Mouse (Mus musculus): ENCODE data around the gene Tmprss6. TPM values are rescaled to one million over a fixed set of nuclear protein-coding genes. Genes with fewer than 3 reads are reported as not detected.

Tmprss6 gene
- polyA plus RNA-seq, 1 experiment from 2014 or later, result 0.45 TPM

DNA sequence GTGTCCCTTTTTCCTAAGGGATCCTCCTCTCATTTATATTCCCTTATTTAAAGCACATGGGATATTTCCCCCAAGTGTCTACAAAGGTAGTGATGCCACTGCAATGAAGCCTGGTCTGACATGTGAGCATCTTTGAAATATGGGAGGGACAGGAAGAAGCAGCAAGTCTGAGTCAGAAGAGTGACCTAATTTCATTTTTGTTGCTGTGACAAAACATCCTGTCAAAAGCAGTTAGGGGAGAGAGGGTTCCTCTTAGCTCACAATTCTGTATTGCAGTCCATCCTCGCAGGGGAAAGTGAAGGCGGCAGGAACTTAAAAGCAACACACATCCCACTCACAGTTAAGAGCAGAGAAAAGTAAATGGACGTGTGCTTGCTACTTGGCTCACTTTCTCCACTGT is 77.6 kb downstream of the Tmprss6 start:
- H3K27ac ChIP-seq (replicated peaks), result no peak overlapping the region
- no peaks in the 10 kb centered on the region for H3K4me1 ChIP-seq
- ATAC-seq (ENCODE audit: extremely low read depth, insufficient number of reproducible peaks, low FRiP score, low TSS enrichment), result no peak
- H3K27me3 ChIP-seq (replicated peaks), result 0 out of 2 replicates have a peak, but pooled peaks cover 17% of the 10 kb centered on the region
- no peak overlapping the region for H3K4me3 ChIP-seq
- H3K9ac ChIP-seq, result no peak overlapping the region
- H3K4me2 ChIP-seq, result no peak overlapping the region
- no peaks in the 10 kb centered on the region for H3K9me3 ChIP-seq
- no peaks in the 10 kb centered on the region for H3K36me3 ChIP-seq
- WGBS, result 74% methylated on average over 3 of the region's 3 CpGs

Other genes starting within 250 kb of the Tmprss6 start
- 5.3 and 7.5 TPM in 2 replicates for gene Ncf4, start 223.8 kb downstream of the Tmprss6 start, polyA plus RNA-seq (2015; fragmentation: Nextera tagmentation; extraction: Ambion mirVana)
- 0.28 and 0.39 TPM in 2 replicates for gene Csf2rb2, start 162.9 kb downstream of the Tmprss6 start, polyA plus RNA-seq (2015; fragmentation: Nextera tagmentation; extraction: Ambion mirVana)
- 0.94 and 1.3 TPM in 2 replicates for gene Csf2rb, start 142.9 kb downstream of the Tmprss6 start, polyA plus RNA-seq (2015; fragmentation: Nextera tagmentation; extraction: Ambion mirVana)
- not detected in 2 replicates for gene Tex33, start 72.7 kb downstream of the Tmprss6 start, polyA plus RNA-seq (2015; fragmentation: Nextera tagmentation; extraction: Ambion mirVana)
- 12.2 and 14.2 TPM in 2 replicates for gene Tst, start 62.7 kb downstream of the Tmprss6 start, polyA plus RNA-seq (2015; fragmentation: Nextera tagmentation; extraction: Ambion mirVana)
- 0.99 and 1.9 TPM in 2 replicates for gene Mpst, start 62.2 kb downstream of the Tmprss6 start, polyA plus RNA-seq (2015; fragmentation: Nextera tagmentation; extraction: Ambion mirVana)
- 22.5 and 23.0 TPM in 2 replicates for gene Kctd17, start 40.1 kb downstream of the Tmprss6 start, polyA plus RNA-seq (2015; fragmentation: Nextera tagmentation; extraction: Ambion mirVana)
- 0.04 TPM in 1 of 2 replicates, not detected in the other for gene Il2rb, start 26.6 kb upstream of the Tmprss6 start, polyA plus RNA-seq (2015; fragmentation: Nextera tagmentation; extraction: Ambion mirVana)
- gene C1qtnf6, start 62.8 kb upstream of the Tmprss6 start, polyA plus RNA-seq (2015; fragmentation: Nextera tagmentation; extraction: Ambion mirVana), result 28.7 and 31.8 TPM in 2 replicates
- 0.09 TPM in 1 of 2 replicates, not detected in the other for gene Sstr3, start 76.1 kb upstream of the Tmprss6 start, polyA plus RNA-seq (2015; fragmentation: Nextera tagmentation; extraction: Ambion mirVana)
- 7.6 and 8.9 TPM in 2 replicates for gene Rac2, start 104.1 kb upstream of the Tmprss6 start, polyA plus RNA-seq (2015; fragmentation: Nextera tagmentation; extraction: Ambion mirVana)
- 5.0 and 5.2 TPM in 2 replicates for gene Cyth4, start 128.4 kb upstream of the Tmprss6 start, polyA plus RNA-seq (2015; fragmentation: Nextera tagmentation; extraction: Ambion mirVana)